Mouse (Mus musculus): ENCODE measurements around the gene H2-Eb2. TPM values are rescaled to one million over a fixed set of nuclear protein-coding genes. Genes with fewer than 3 reads are reported as not detected.

H2-Eb2 gene
- total and polyA plus RNA-seq, 2 experiments from 2014 or later, result 0.04 TPM; not detected in 1

DNA sequence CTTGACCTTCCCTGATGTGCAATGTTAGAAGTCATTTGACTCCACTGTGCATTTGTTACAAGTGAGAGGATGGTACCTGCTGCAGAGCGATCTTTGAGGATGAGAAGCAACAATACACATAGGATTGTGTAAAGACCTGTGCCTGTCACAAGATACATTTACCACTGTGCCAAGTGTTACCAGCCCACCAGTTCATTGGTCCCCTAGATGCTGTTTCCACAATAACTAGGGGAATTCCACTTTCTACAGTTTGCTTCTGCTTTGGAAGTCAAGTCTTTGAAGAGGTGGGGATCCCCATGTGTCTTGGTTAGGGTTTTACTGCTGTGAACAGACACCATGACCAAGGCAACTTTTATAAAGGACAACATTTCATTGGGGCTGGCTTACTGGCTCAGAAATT is 5.7 kb downstream of the H2-Eb2 start:
- 95% methylated on average over 1 of the region's 1 CpGs for WGBS
- Histone ChIP-seq H3K4me1 (ENCODE audit: insufficient read depth) (no peaks in the 10 kb centered on the region), H3K27ac (ENCODE audit: low read depth, low read length) (no peak overlapping the region), H3K27me3 (ENCODE audit: insufficient read depth, low read length) (no peaks in the 10 kb centered on the region), H3K4me3 (ENCODE audit: low read depth, low read length) (no peak overlapping the region), H3K9me3 (ENCODE audit: low read length) (no peaks in the 10 kb centered on the region), H3K4me2 (ENCODE audit: low read depth) (no peak overlapping the region), H3K9ac (no peak overlapping the region), H3K36me3 (ENCODE audit: insufficient read depth) (no peaks in the 10 kb centered on the region)
- ATAC-seq (no peak), DNase-seq (no peak)
- TF ChIP-seq CTCF (IDR thresholded peaks at IDR 0.05; ENCODE audit: low read depth), result no peak

GRCm38 (mm10) chr17:34340619-34341402 is 15.3 kb downstream of the H2-Eb2 start:
- no peak overlapping the region for H3K9ac ChIP-seq
- no peaks in the 10 kb centered on the region for H3K36me3 ChIP-seq (ENCODE audit: insufficient read depth)
- TF ChIP-seq CTCF (IDR thresholded peaks at IDR 0.05; ENCODE audit: low read depth), result no peak
- no peak overlapping the region for H3K4me3 ChIP-seq (ENCODE audit: low read depth, low read length)
- 50% methylated on average over 3 of the region's 3 CpGs for WGBS
- H3K27ac ChIP-seq (ENCODE audit: low read depth, low read length), result no peak overlapping the region
- ATAC-seq (no peak), DNase-seq (no peak)
- H3K4me1 ChIP-seq (ENCODE audit: insufficient read depth), result no peaks in the 10 kb centered on the region
- no peak overlapping the region for H3K4me2 ChIP-seq (ENCODE audit: low read depth)
- H3K9me3 ChIP-seq (ENCODE audit: low read length), result no peaks in the 10 kb centered on the region
- no peaks in the 10 kb centered on the region for H3K27me3 ChIP-seq (ENCODE audit: insufficient read depth, low read length)

- Histone ChIP-seq H3K4me1 (ENCODE audit: insufficient read depth) (no peaks in the 10 kb centered on the region), H3K4me2 (ENCODE audit: low read depth) (no peak overlapping the region), H3K9ac (no peak overlapping the region), H3K27me3 (ENCODE audit: insufficient read depth, low read length) (no peaks in the 10 kb centered on the region), H3K36me3 (ENCODE audit: insufficient read depth) (no peaks in the 10 kb centered on the region), H3K9me3 (ENCODE audit: low read length) (no peaks in the 10 kb centered on the region), H3K4me3 (ENCODE audit: low read depth, low read length) (no peak overlapping the region), H3K27ac (ENCODE audit: low read depth, low read length) (no peak overlapping the region)
- no peak for TF ChIP-seq CTCF (IDR thresholded peaks at IDR 0.05; ENCODE audit: low read depth)
- ATAC-seq (no peak), DNase-seq (no peak)
- WGBS, result 92% methylated on average over 4 of the region's 4 CpGs
Measured at GRCm38 (mm10) chr17:34344882-34345281, 19.4 kb downstream of the H2-Eb2 start.

- H3K4me1 ChIP-seq (ENCODE audit: insufficient read depth), result no peaks in the 10 kb centered on the region
- H3K4me3 ChIP-seq (ENCODE audit: low read depth, low read length), result no peak overlapping the region
- ATAC-seq (no peak), DNase-seq (no peak)
- no peaks in the 10 kb centered on the region for H3K9me3 ChIP-seq (ENCODE audit: low read length)
- H3K9ac ChIP-seq, result no peak overlapping the region
- 86% methylated on average over 7 of the region's 7 CpGs for WGBS
- no peaks in the 10 kb centered on the region for H3K36me3 ChIP-seq (ENCODE audit: insufficient read depth)
- no peak overlapping the region for H3K27ac ChIP-seq (ENCODE audit: low read depth, low read length)
- TF ChIP-seq CTCF (IDR thresholded peaks at IDR 0.05; ENCODE audit: low read depth), result no peak
- H3K27me3 ChIP-seq (ENCODE audit: insufficient read depth, low read length), result no peaks in the 10 kb centered on the region
- H3K4me2 ChIP-seq (ENCODE audit: low read depth), result no peak overlapping the region
Measured at GRCm38 (mm10) chr17:34345486-34345885, 20.0 kb downstream of the H2-Eb2 start.

DNA sequence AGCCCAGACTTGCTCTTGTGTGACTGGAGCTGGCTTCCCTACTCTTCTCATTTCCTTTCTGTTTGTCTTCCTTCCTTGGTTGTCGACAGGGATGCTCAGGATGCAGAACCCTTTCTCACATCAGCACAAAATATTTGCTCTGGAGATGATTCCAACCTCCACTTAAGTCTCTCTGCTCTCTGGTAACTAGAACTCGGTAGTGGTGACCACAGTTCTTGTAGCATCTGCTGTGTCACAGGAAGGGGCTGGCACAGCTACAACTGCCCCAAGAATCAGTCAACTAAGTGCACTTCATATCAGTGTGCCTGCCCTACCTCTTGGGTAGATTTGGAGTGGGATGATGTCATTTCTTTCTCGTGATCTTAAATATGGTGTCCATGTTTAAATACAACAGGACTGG is 20.6 kb downstream of the H2-Eb2 start:
- Histone ChIP-seq H3K4me2 (ENCODE audit: low read depth) (no peak overlapping the region), H3K4me3 (ENCODE audit: low read depth, low read length) (no peak overlapping the region), H3K36me3 (ENCODE audit: insufficient read depth) (no peaks in the 10 kb centered on the region), H3K9ac (no peak overlapping the region), H3K27me3 (ENCODE audit: insufficient read depth, low read length) (no peaks in the 10 kb centered on the region), H3K27ac (ENCODE audit: low read depth, low read length) (no peak overlapping the region), H3K9me3 (ENCODE audit: low read length) (no peaks in the 10 kb centered on the region), H3K4me1 (ENCODE audit: insufficient read depth) (no peaks in the 10 kb centered on the region)
- no peak for DNase-seq
- 78% methylated on average over 3 of the region's 3 CpGs for WGBS
- no peak for TF ChIP-seq CTCF (IDR thresholded peaks at IDR 0.05; ENCODE audit: low read depth)
- ATAC-seq, result no peak

- no peak for TF ChIP-seq CTCF (IDR thresholded peaks at IDR 0.05; ENCODE audit: low read depth)
- H3K36me3 ChIP-seq (ENCODE audit: insufficient read depth), result no peaks in the 10 kb centered on the region
- no peak for ATAC-seq
- no peak overlapping the region for H3K27ac ChIP-seq (ENCODE audit: low read depth, low read length)
- H3K4me1 ChIP-seq (ENCODE audit: insufficient read depth), result no peaks in the 10 kb centered on the region
- H3K9ac ChIP-seq, result no peak overlapping the region
- no peak overlapping the region for H3K4me3 ChIP-seq (ENCODE audit: low read depth, low read length)
- H3K27me3 ChIP-seq (ENCODE audit: insufficient read depth, low read length), result no peaks in the 10 kb centered on the region
- H3K4me2 ChIP-seq (ENCODE audit: low read depth), result no peak overlapping the region
- peak; percentile 71 for DNase-seq
- no peaks in the 10 kb centered on the region for H3K9me3 ChIP-seq (ENCODE audit: low read length)
- WGBS, result 75% methylated on average over 6 of the region's 6 CpGs
Measured at GRCm38 (mm10) chr17:34347606-34348308, 22.3 kb downstream of the H2-Eb2 start.

- no peak overlapping the region for H3K27ac ChIP-seq (ENCODE audit: low read depth, low read length)
- no peaks in the 10 kb centered on the region for H3K9me3 ChIP-seq (ENCODE audit: low read length)
- H3K4me1 ChIP-seq (ENCODE audit: insufficient read depth), result no peaks in the 10 kb centered on the region
- 5% methylated on average over 4 of the region's 4 CpGs for WGBS
- DNase-seq (peak; percentile 90), ATAC-seq (no peak)
- no peak overlapping the region for H3K4me2 ChIP-seq (ENCODE audit: low read depth)
- H3K36me3 ChIP-seq (ENCODE audit: insufficient read depth), result no peaks in the 10 kb centered on the region
- no peaks in the 10 kb centered on the region for H3K27me3 ChIP-seq (ENCODE audit: insufficient read depth, low read length)
- TF ChIP-seq CTCF (IDR thresholded peaks at IDR 0.05; ENCODE audit: low read depth), result peak; percentile 93
- H3K9ac ChIP-seq, result no peak overlapping the region
- H3K4me3 ChIP-seq (ENCODE audit: low read depth, low read length), result no peak overlapping the region
Measured at GRCm38 (mm10) chr17:34349429-34349828, 24.0 kb downstream of the H2-Eb2 start.

Data from forebrain, postnatal 0 days (tissue).